Comparison of ENCODE assay signal across 31 mouse cellular contexts in the genomic region with DNA sequence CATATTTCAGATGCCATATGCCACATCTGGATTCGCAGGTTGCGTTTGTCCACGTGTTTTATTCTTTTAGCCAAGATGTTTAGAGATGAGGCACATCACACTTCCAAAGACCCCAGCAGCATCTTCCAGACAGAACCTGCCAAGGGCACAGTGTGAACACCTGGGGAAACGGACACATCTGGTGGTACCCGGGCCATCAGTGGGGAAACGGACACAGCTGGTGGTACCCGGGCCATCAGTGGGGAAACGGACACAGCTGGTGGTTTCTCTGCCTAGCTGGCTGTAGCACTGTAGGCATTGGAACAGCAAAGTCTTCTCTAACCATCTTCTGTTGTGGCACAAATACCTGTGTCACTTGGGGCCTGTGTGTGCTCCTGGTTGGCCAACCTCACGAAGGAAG. TPM values are rescaled to one million over a fixed set of nuclear protein-coding genes. Genes with fewer than 3 reads are reported as not detected.
DNase-seq lines count a peak whose midpoint lies in the region; ATAC-seq and TF ChIP-seq lines count a peak whose summit lies in the region.
"Had no signal": no experiment of that assay in that cellular context is flagged by ENCODE, and none has a peak within 500 bp of the region (broad histone marks: within the 10 kb centered on the region; RNA-seq: fewer than 3 reads in every experiment).

No protein-coding gene starts in this region.

- peaks cover 39% of the 10 kb centered on the region for H3K4me1 ChIP-seq in heart, embryonic 13.5 days
- no peaks in the 10 kb centered on the region; the same call in 1 of the 2 replicates for H3K4me1 ChIP-seq in hindbrain, postnatal 0 days (ENCODE audit: insufficient read depth, low read length)
- peaks cover 6% of the 10 kb centered on the region for H3K4me1 ChIP-seq in hindbrain, embryonic 16.5 days (ENCODE audit: control insufficient read depth, insufficient read depth, low read depth, low read length)
- peaks cover 15% of the 10 kb centered on the region for H3K4me1 ChIP-seq in olfactory bulb, adult 2 months (ENCODE audit: control insufficient read depth, insufficient read depth, low read length)

- WGBS in heart, embryonic 13.5 days: 85% methylated on average over 9 of the region's 9 CpGs
- WGBS in hindbrain, postnatal 0 days: 87% methylated on average over 9 of the region's 9 CpGs
- 82% methylated on average over 9 of the region's 9 CpGs for WGBS in hindbrain, embryonic 16.5 days
- WGBS in olfactory bulb, adult 2 months: 90% methylated on average over 9 of the region's 9 CpGs

- no peak overlapping the region for H3K9ac ChIP-seq in heart, embryonic 13.5 days
- no peak overlapping the region for H3K9ac ChIP-seq in hindbrain, postnatal 0 days (replicated peaks; ENCODE audit: low read length)
- no peak overlapping the region for H3K9ac ChIP-seq in hindbrain, embryonic 16.5 days (ENCODE audit: low read depth, low read length)
- H3K9ac ChIP-seq: embryonic facial prominence, embryonic 13.5 days; liver, embryonic 12.5 days; liver, postnatal 0 days; neural tube, embryonic 13.5 days; stomach, embryonic 15.5 days had no signal

- TF ChIP-seq CTCF in gastrocnemius, adult 2 months (IDR thresholded peaks at IDR 0.05): no peak
- TF ChIP-seq CTCF in hindbrain, postnatal 0 days (IDR thresholded peaks at IDR 0.05; ENCODE audit: low read depth): no peak
- no peak for TF ChIP-seq CTCF in olfactory bulb, adult 2 months (IDR thresholded peaks at IDR 0.05; ENCODE audit: insufficient read depth, low read depth, low read length)

- no peak for DNase-seq in gastrocnemius, adult 2 months
- no peak for DNase-seq in gastrocnemius, postnatal 10 days
- no peak for DNase-seq in heart, postnatal 10 days
- no peak for DNase-seq in hindbrain, postnatal 0 days (ENCODE audit: low spot score)
- DNase-seq: cerebellum, adult 11 months; cerebellum, postnatal 10 days; gastrocnemius, postnatal 14 days; kidney, postnatal 14 days; left cerebral cortex, postnatal 4 days; liver, postnatal 0 days; lung, postnatal 36 days; right cerebral cortex, postnatal 14 days had no signal

- peak overlapping the region; percentile 73; the same call in 1 of the 2 replicates for H3K27ac ChIP-seq in gastrocnemius, adult 2 months
- peak overlapping the region; percentile 93 for H3K27ac ChIP-seq in heart, embryonic 13.5 days (replicated peaks)
- 0 out of 2 replicates have a peak overlapping the region, but pooled peaks have one; percentile 61 for H3K27ac ChIP-seq in hindbrain, postnatal 0 days
- H3K27ac ChIP-seq in hindbrain, embryonic 16.5 days (ENCODE audit: low read depth, low read length): no peak overlapping the region
- H3K27ac ChIP-seq in olfactory bulb, adult 2 months (ENCODE audit: insufficient read depth, low read depth, low read length): peak overlapping the region; percentile 96; the same call in 1 of the 2 replicates
- H3K27ac ChIP-seq: embryonic facial prominence, embryonic 13.5 days; liver, embryonic 12.5 days; neural tube, embryonic 13.5 days; stomach, embryonic 15.5 days had no signal

- no peak overlapping the region for H3K4me3 ChIP-seq in gastrocnemius, adult 2 months
- H3K4me3 ChIP-seq in heart, embryonic 13.5 days: no peak overlapping the region
- no peak overlapping the region for H3K4me3 ChIP-seq in hindbrain, postnatal 0 days (ENCODE audit: low read length)
- H3K4me3 ChIP-seq in hindbrain, embryonic 16.5 days (ENCODE audit: low read length): no peak overlapping the region
- H3K4me3 ChIP-seq in olfactory bulb, adult 2 months (ENCODE audit: insufficient read depth, low read depth, low read length): no peak overlapping the region
- H3K4me3 ChIP-seq: embryonic facial prominence, embryonic 13.5 days; hindbrain, embryonic 13.5 days; liver, embryonic 12.5 days; neural tube, embryonic 13.5 days; stomach, embryonic 15.5 days had no signal

- no peak for ATAC-seq in heart, embryonic 13.5 days (ENCODE audit: extremely low read depth, insufficient number of reproducible peaks, low FRiP score, low TSS enrichment)
- no peak for ATAC-seq in hindbrain, postnatal 0 days
- ATAC-seq in hindbrain, embryonic 16.5 days: no peak
- ATAC-seq: CD4-positive, CD25-positive, alpha-beta regulatory T cell, adult 4 months; inflammation-experienced regulatory T-cells, adult 6 months; liver, embryonic 12.5 days; liver, postnatal 0 days had no signal

- no peaks in the 10 kb centered on the region for H3K27me3 ChIP-seq in heart, embryonic 13.5 days (replicated peaks)
- H3K27me3 ChIP-seq in hindbrain, postnatal 0 days (ENCODE audit: insufficient read depth, low read length): no peaks in the 10 kb centered on the region
- no peaks in the 10 kb centered on the region for H3K27me3 ChIP-seq in hindbrain, embryonic 16.5 days (replicated peaks; ENCODE audit: control insufficient read depth, insufficient read depth, low read length)
- H3K27me3 ChIP-seq: embryonic facial prominence, embryonic 13.5 days; hindbrain, embryonic 13.5 days; liver, embryonic 12.5 days; neural tube, embryonic 13.5 days; stomach, embryonic 15.5 days had no signal

- H3K4me2 ChIP-seq in heart, embryonic 13.5 days: no peak overlapping the region
- H3K4me2 ChIP-seq in hindbrain, postnatal 0 days (ENCODE audit: low read depth, low read length): no peak overlapping the region
- no peak overlapping the region for H3K4me2 ChIP-seq in hindbrain, embryonic 16.5 days (ENCODE audit: low read length)
- H3K4me2 ChIP-seq: embryonic facial prominence, embryonic 13.5 days; hindbrain, embryonic 13.5 days; liver, embryonic 12.5 days; midbrain, embryonic 11.5 days; neural tube, embryonic 13.5 days; stomach, embryonic 15.5 days had no signal

- peaks cover 48% of the 10 kb centered on the region for H3K36me3 ChIP-seq in heart, embryonic 13.5 days
- no peaks in the 10 kb centered on the region; the same call in 1 of the 2 replicates for H3K36me3 ChIP-seq in hindbrain, postnatal 0 days (ENCODE audit: insufficient read depth, low read length)
- no peaks in the 10 kb centered on the region; the same call in 1 of the 2 replicates for H3K36me3 ChIP-seq in hindbrain, embryonic 16.5 days (ENCODE audit: control insufficient read depth, insufficient read depth, low read length)
- H3K36me3 ChIP-seq: hindbrain, embryonic 13.5 days had no signal

- H3K9me3 ChIP-seq in heart, embryonic 13.5 days: no peaks in the 10 kb centered on the region
- H3K9me3 ChIP-seq in hindbrain, postnatal 0 days (ENCODE audit: low read length): no peaks in the 10 kb centered on the region
- no peaks in the 10 kb centered on the region for H3K9me3 ChIP-seq in hindbrain, embryonic 16.5 days (ENCODE audit: control insufficient read depth, low read length)
- H3K9me3 ChIP-seq: embryonic facial prominence, embryonic 13.5 days; hindbrain, embryonic 13.5 days; liver, embryonic 12.5 days; neural tube, embryonic 13.5 days; stomach, embryonic 15.5 days had no signal

- TF ChIP-seq POLR2A in olfactory bulb, adult 2 months (IDR thresholded peaks at IDR 0.05; ENCODE audit: insufficient read depth, low read depth, low read length): no peak

- intact Hi-C loops in gastrocnemius, adult 2 months (cut with DNase I): no loop called here
- intact Hi-C loops in heart, postnatal 10 days (cut with DNase I): loop anchor here (2.0 kb wide), 1 partner anchor 23 kb away; no protein-coding TSS in a partner anchor

RNA-seq across cellular contexts. Expression of a gene that starts 5.7 kb away (rescaled TPM):
- total RNA-seq in gastrocnemius, adult 2 months (2021): not detected
- under 1 TPM in 1 of 2 experiments, not detected in 1; 0.18 TPM for total RNA-seq in gastrocnemius, postnatal 10 days (2021)
- not detected in 2 replicates for polyA plus RNA-seq in heart, embryonic 13.5 days (2015; fragmentation: Nextera tagmentation; extraction: Ambion mirVana)
- not detected for total RNA-seq in heart, postnatal 10 days (2021)
- 2.8 and 4.0 TPM in 2 replicates for total RNA-seq in hindbrain, postnatal 0 days (2014; rRNA removed)
- polyA plus RNA-seq in hindbrain, postnatal 0 days (2015; fragmentation: Nextera tagmentation; extraction: Ambion mirVana): 0.24 and 0.50 TPM in 2 replicates
- polyA plus RNA-seq in hindbrain, embryonic 16.5 days (2015; fragmentation: Nextera tagmentation; extraction: Ambion mirVana): 0.20 and 0.31 TPM in 2 replicates
- not detected in 2 replicates for polyA plus RNA-seq in olfactory bulb, adult 2 months (2012; ENCODE audit: insufficient read depth, insufficient read length, low replicate concordance, missing spikeins)
- total RNA-seq: adrenal gland, postnatal 14 days; common myeloid progenitor, adult 5-6 weeks; left cerebral cortex, postnatal 4 days; megakaryocyte, adult 5-6 weeks had no signal
- polyA plus RNA-seq: CD4-positive, CD25-positive, alpha-beta regulatory T cell, adult 4 months; forebrain, embryonic 11.5 days; forebrain, embryonic 16.5 days; inflammation-experienced regulatory T-cells, adult 6 months; liver, embryonic 12.5 days; liver, postnatal 0 days; midbrain, embryonic 11.5 days; neural tube, embryonic 13.5 days had no signal

RNA-seq across cellular contexts. Expression of a gene that starts 11.3 kb away (rescaled TPM):
- 1 to 10 TPM; 2.5 to 7.6 TPM for total RNA-seq in gastrocnemius, adult 2 months (2021)
- total RNA-seq in gastrocnemius, postnatal 10 days (2021): 10 to 100 TPM; 25.9 to 26.0 TPM
- 1.1 and 2.1 TPM in 2 replicates for polyA plus RNA-seq in heart, embryonic 13.5 days (2015; fragmentation: Nextera tagmentation; extraction: Ambion mirVana)
- 10 to 100 TPM; 15.5 to 21.3 TPM for total RNA-seq in heart, postnatal 10 days (2021)
- 36.7 and 39.5 TPM in 2 replicates for total RNA-seq in hindbrain, postnatal 0 days (2014; rRNA removed)
- polyA plus RNA-seq in hindbrain, postnatal 0 days (2015; fragmentation: Nextera tagmentation; extraction: Ambion mirVana): 12.3 and 12.8 TPM in 2 replicates
- 8.5 and 9.5 TPM in 2 replicates for polyA plus RNA-seq in hindbrain, embryonic 16.5 days (2015; fragmentation: Nextera tagmentation; extraction: Ambion mirVana)
- polyA plus RNA-seq in olfactory bulb, adult 2 months (2012; ENCODE audit: insufficient read depth, insufficient read length, low replicate concordance, missing spikeins): not detected in 2 replicates
- total RNA-seq: common myeloid progenitor, adult 5-6 weeks; granulocyte monocyte progenitor cell, adult 5-6 weeks had no signal
- polyA plus RNA-seq: CD4-positive, CD25-positive, alpha-beta regulatory T cell, adult 4 months; inflammation-experienced regulatory T-cells, adult 6 months had no signal

RNA-seq across cellular contexts. Expression of a gene that starts 17.5 kb away (rescaled TPM):
- 1 to 10 TPM in 1 of 2 experiments, under 1 TPM in 1; 0.71 to 1.4 TPM for total RNA-seq in gastrocnemius, adult 2 months (2021)
- under 1 TPM; 0.23 to 0.49 TPM for total RNA-seq in gastrocnemius, postnatal 10 days (2021)
- polyA plus RNA-seq in heart, embryonic 13.5 days (2015; fragmentation: Nextera tagmentation; extraction: Ambion mirVana): not detected in 2 replicates
- total RNA-seq in heart, postnatal 10 days (2021): under 1 TPM; 0.10 to 0.12 TPM
- total RNA-seq in hindbrain, postnatal 0 days (2014; rRNA removed): not detected in 2 replicates
- polyA plus RNA-seq in hindbrain, postnatal 0 days (2015; fragmentation: Nextera tagmentation; extraction: Ambion mirVana): 0.21 TPM in 1 of 2 replicates, not detected in the other
- polyA plus RNA-seq in hindbrain, embryonic 16.5 days (2015; fragmentation: Nextera tagmentation; extraction: Ambion mirVana): 0.14 and 0.24 TPM in 2 replicates
- polyA plus RNA-seq in olfactory bulb, adult 2 months (2012; ENCODE audit: insufficient read depth, insufficient read length, low replicate concordance, missing spikeins): not detected in 2 replicates
- total RNA-seq: common myeloid progenitor, adult 5-6 weeks; granulocyte monocyte progenitor cell, adult 5-6 weeks; megakaryocyte, adult 5-6 weeks; midbrain, postnatal 0 days had no signal
- polyA plus RNA-seq: CD4-positive, CD25-positive, alpha-beta regulatory T cell, adult 4 months; forebrain, embryonic 11.5 days; inflammation-experienced regulatory T-cells, adult 6 months; liver, embryonic 12.5 days; liver, postnatal 0 days; small intestine, adult 2 months had no signal

RNA-seq across cellular contexts. Expression of a gene that starts 17.5 kb away (rescaled TPM):
- 1 to 10 TPM; 3.0 to 3.1 TPM for total RNA-seq in gastrocnemius, adult 2 months (2021)
- 10 to 100 TPM; 13.0 to 15.1 TPM for total RNA-seq in gastrocnemius, postnatal 10 days (2021)
- 38.5 and 39.3 TPM in 2 replicates for polyA plus RNA-seq in heart, embryonic 13.5 days (2015; fragmentation: Nextera tagmentation; extraction: Ambion mirVana)
- total RNA-seq in heart, postnatal 10 days (2021): 10 to 100 TPM; 18.1 TPM
- total RNA-seq in hindbrain, postnatal 0 days (2014; rRNA removed): 17.5 and 24.3 TPM in 2 replicates
- 38.0 and 41.1 TPM in 2 replicates for polyA plus RNA-seq in hindbrain, postnatal 0 days (2015; fragmentation: Nextera tagmentation; extraction: Ambion mirVana)
- 33.0 and 37.8 TPM in 2 replicates for polyA plus RNA-seq in hindbrain, embryonic 16.5 days (2015; fragmentation: Nextera tagmentation; extraction: Ambion mirVana)
- 257 TPM in 1 of 2 replicates, not detected in the other for polyA plus RNA-seq in olfactory bulb, adult 2 months (2012; ENCODE audit: insufficient read depth, insufficient read length, low replicate concordance, missing spikeins)

RNA-seq across cellular contexts. Expression of a gene that starts 29.0 kb away (rescaled TPM):
- 100 to 1,000 TPM; 223 to 228 TPM for total RNA-seq in gastrocnemius, adult 2 months (2021)
- total RNA-seq in gastrocnemius, postnatal 10 days (2021): 100 to 1,000 TPM; 102 to 133 TPM
- 48.5 and 66.0 TPM in 2 replicates for polyA plus RNA-seq in heart, embryonic 13.5 days (2015; fragmentation: Nextera tagmentation; extraction: Ambion mirVana)
- 100 to 1,000 TPM; 102 to 150 TPM for total RNA-seq in heart, postnatal 10 days (2021)
- 11.0 and 14.2 TPM in 2 replicates for total RNA-seq in hindbrain, postnatal 0 days (2014; rRNA removed)
- 19.6 and 20.5 TPM in 2 replicates for polyA plus RNA-seq in hindbrain, postnatal 0 days (2015; fragmentation: Nextera tagmentation; extraction: Ambion mirVana)
- 12.8 and 18.6 TPM in 2 replicates for polyA plus RNA-seq in hindbrain, embryonic 16.5 days (2015; fragmentation: Nextera tagmentation; extraction: Ambion mirVana)
- not detected in 2 replicates for polyA plus RNA-seq in olfactory bulb, adult 2 months (2012; ENCODE audit: insufficient read depth, insufficient read length, low replicate concordance, missing spikeins)
